Mouse (Mus musculus) adrenal gland (tissue): ENCODE results near the gene Cluap1.
"Not testable (repeated sequence)": the region's sequence is repeated elsewhere in the genome, so short reads cannot be mapped to it uniquely, and the experiment has no call there.

Source experiments
- intact Hi-C: fragments of 180-260 bp; cut with DNase I; formaldehyde crosslinking; loops from one replicate; pipeline ENCODE4 v1.15.1; 2025
- microRNA-seq, 2 experiments: library from miRNA; unstranded; fragments of <30 nt; microRNA quantifications; one replicate each; pipeline ENCODE4; 2019

Gene Cluap1

DNA sequence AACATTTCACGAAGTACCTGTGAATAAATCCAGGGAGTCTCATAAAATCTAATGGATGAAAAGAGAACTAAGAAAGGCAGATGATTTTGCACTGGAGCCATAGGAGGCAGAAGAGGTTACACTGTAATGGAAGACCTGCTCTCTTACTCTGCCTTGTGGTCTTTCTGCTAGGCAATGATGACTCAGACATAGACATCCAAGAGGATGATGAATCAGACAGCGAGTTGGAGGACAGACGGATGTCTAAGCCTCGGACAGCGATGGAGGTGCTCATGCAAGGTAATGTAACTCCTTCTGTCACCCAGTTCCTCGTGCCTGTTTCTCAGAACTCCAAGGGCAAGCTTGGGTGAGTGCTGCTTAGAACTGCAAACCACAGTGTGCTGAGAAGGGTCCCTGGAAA, 24.9 kb downstream of the Cluap1 start:
- intact Hi-C loops, result no loop called here

DNA sequence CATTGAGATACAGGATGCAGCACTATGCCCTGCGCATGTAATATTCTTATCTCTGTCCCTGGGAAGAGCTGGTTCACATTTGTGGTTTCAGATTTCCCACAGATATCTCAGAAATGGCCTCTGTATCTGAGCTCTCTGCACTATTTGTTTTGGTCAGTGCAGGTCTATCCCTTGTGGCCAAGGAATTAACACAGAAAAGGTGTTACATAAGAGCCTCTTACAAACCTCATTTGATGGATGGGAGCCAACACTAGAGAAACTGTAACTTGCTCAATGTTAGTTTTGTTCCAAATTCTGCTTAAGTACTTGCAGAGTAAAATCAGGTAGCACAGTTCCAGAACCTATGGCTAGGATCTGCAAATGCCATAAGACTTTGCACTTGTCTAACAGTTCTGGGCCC, 25.5 kb downstream of the Cluap1 start:
- intact Hi-C loops, result no loop called here

DNA sequence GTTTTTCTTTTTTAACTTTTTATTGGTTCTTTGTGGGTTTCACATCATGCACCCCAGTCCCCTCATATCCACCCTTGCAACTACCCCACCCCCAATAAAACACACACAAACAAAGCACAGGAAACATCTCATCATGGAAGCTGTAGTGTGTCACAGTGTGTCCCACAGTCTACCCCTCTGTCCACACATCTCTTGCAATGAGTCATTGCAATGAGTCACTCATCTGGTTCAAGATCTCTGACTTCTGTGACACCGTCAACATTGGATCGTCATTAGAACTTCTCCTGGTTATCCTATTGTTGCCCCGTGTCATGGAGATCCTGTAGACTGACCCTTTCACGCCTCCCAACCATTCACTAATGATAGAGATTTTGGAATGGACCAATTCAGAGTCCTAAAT, 26.1 kb downstream of the Cluap1 start:
- intact Hi-C loops, result no loop called here

DNA sequence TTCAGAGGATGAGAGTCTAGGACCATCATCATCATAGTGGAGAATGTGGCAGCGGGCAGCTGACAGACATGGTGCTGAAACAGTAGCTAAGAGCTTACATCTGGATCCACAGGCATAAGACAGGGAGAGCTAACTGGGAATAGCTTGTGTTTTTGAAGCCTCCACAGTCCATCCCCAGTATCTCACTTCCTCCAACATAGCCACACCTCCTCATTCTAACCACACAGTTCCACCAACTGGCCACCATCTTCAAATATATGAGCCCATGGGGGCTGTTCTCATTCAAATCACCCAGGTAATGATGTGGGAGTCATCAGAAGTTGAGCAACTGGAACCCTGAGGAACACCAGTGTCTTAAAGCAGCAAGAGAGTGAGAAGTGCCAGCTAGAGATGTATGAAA, 42.5 kb downstream of the Cluap1 start:
- intact Hi-C loops, result no loop called here

DNA sequence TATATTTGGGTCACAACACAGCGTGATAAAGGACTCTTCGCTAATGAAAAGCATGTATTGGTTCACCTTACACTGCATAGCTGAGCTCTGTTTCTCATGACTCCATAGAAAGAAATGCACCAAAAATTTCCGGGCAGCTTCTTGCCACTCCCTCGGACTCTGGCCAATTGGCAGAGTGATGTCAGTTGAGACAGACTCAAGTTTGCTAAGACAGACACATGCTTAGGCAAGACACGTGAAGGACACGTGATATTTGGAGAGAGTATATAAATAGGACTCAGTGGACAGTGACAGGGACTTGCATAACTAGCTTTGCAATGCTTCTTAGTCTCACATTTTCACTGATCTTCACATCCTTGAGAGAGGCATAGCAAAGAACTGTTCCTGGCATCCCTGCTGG, 47.8 kb downstream of the Cluap1 start:
- intact Hi-C loops, result no loop called here

DNA sequence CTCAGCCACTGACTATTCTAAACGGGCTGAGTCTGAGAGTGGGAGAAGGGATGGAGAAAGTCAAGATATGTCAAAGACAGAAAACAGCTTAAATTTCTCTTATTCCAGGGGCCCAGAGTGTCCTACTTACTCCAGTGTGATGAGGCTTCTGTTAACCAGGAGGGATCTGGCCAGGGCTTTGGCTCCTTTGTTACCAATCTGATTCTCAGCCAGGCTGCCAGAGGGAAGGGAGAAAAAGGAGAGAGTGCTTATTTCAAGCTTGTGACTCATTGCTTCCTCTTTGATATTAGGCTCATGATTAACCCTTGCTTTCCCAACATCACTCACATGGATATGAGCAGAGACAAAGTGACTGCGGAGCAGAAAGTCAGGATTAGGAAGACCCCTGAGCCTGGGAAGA, 50.7 kb downstream of the Cluap1 start:
- intact Hi-C loops, result no loop called here

DNA sequence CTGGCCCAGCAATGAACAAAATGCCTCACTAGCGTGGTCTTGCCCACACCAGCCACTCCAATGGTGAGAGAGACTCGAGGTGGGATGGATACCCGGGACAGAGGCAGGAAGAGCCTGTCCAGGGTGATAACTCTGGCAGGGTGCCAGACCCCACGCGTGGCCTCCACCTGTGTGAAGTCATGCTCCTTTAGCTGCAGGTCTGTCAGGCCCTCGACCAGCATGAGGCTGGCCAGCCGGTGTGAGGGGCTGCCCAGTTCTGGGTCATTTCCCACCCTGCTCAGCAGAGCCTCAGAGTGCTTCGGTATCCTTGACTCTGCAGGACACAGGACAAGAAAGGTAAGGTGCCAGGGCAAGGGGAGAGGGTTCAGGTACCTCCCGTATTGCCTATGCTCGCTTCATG, 56.4 kb downstream of the Cluap1 start:
- intact Hi-C loops, result no loop called here

DNA sequence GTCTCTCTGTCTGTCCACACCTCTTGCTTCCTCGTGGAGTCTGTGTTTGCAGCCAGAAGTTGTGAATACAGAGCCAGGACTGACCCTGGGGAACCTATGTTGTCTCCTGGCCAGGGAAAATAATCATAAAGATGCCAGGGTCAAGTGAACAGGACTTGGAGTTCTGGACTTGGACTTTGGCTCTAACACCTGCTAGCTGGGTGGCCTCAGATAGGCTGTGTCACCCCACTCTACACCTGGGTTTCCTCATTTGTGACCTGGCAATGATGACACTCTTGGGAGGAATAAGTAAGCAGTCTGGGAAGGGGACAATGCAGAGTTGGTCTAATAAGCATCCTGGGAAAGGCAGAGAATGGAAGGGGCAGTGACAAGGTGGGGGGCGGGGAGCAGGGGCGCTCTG, 56.9 kb downstream of the Cluap1 start:
- intact Hi-C loops, result no loop called here

DNA sequence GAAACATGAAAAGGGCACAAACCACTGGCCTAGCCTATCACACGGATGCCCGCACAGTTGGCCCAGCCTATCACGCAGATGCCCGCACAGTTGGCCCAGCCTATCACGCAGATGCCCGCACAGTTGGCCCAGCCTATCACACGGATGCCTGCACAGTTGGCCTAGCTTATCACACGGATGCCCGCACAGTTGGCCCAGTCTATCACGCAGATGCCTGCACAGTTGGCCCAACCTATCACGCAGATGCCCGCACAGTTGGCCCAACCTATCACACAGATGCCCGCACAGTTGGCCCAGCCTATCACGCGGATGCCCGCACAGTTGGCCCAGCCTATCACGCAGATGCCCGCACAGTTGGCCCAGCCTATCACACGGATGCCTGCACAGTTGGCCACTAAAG, 65.9 kb downstream of the Cluap1 start:
- intact Hi-C loops, result not testable (repeated sequence)

DNA sequence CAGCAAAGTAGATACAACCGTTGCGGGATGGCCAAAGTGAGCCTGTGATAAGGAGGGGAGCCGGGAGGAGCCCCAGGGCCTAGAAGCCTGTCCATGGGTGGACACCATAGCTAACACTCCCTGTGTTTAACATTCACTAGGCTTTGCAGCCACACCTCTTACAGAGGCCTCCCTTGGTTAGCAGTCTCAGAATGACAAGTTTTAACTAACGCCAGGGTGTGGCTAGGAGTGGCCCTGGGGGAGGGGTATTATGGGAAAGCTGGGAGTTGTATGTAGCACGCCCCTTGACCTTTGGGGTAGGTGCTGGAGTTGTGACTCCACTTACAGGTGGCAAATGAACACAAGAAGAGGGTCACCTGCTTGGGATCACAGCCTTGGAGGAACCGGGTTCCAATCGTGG, 67.1 kb downstream of the Cluap1 start:
- intact Hi-C loops, result no loop called here

DNA sequence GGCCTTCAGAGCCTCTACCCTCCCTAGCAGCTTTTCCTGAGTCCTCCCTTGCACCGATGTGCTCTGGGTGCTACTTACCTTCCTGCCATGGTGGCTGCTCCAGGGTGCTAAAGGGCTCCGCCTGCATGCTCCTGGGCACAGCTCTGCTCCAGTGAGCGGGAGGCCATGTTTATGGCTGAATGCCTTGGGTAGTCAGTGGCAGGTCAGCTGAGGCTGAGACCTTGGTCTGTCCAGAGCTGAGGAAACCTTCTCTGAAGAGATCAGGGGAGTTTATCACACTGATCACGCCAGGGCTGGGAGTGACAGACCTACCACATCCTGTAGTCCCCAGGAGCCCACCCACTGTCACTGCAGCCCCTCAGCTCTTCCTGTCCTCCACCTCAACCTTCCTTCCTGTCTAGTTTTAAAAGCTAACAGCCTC, 67.7 kb downstream of the Cluap1 start, which contains the start of gene Nlrc3:
Gene Nlrc3 (minus strand): TSS at position 382 of the 421 bp plus-strand sequence.
- intact Hi-C loops, result no loop called here

DNA sequence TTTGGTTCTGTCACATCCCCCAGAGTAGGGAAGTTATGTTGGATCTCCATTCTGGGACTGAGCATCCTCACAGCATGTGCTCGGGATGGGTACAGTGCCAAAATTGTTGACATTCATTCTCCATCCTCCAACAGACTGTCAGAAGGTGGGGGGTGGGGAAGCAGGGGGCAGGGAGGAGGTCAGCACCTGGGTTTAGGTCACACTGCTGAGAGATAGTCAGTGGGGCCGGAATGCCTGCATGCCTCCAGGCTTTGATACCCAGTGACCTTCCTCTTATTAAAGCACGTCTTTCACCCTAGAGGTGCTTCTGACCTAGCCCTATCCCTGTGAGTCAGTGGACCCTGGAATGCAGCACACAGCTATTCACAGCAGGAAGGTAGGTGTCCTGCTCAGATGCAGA, 68.1 kb downstream of the Cluap1 start:
- intact Hi-C loops, result no loop called here

DNA sequence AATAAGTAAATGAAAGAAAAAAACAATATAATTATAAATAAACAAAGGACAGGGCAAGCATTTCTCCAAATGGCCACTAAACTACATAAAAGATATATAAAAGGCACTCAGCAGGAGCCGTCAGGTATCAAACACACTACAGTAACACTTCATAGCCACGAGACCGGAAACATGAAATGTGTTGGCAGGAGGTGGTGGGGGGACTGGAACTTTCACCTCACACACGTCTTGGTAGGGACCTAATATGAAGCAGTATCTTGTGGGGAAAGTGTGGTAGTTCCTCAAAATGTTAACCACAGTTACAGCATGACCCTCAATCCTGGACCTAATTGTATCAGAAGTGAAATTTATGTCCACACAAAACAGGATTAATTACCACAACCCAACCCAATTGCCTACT, 73.6 kb downstream of the Cluap1 start:
- intact Hi-C loops, result no loop called here

DNA sequence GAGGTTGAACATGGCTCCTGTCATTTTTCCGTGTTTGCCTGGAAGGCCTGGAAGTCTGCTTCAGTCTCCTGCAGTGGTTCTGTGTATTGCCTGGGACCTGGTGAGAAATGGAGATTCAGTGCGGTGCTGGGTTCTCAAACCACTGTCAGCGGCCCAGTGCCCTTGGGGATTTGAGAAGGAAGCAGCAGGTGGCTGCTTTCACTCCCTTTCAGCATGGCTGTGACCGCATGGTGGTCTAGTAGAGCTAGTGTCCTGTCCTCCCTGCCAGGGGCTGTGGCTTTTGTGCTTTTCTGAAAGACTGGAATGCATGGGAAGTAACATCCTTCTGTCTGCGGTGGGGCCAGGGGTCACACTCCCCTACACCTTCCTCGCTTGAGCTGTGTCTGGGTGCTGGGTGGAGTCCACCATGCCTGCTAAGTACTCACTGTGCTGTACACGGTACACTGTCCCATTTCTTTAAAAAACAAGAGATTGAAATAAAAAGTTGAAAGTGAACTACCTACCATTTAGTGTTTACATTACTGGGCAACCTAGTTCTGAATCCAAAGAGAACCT, 74.6 kb downstream of the Cluap1 start:
- intact Hi-C loops, result no loop called here

DNA sequence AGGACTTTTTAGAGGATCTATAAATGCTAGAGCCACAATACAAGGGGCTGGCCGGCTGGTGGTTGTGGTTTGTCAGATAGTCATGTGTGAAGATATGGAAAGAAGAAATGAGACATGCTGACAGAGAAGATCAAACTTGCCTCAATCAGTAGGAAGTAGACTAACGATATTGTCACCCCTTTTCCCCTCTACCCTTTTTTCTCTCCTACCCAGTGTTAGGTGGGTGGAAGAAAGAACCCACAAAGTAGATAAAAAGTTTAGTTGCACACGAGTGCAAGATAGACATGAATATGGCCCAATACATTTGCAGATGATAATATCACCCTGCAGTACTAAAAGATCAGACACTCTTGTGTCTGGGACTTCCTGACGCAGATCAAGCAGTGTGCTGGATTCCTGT, 79.8 kb downstream of the Cluap1 start:
- intact Hi-C loops, result no loop called here

Small RNAs within 50 kb of the gene (microRNA-seq; reads per million reads assigned to microRNA genes)
- gene Gm23493, result 0 reads per million in 2 experiments
